Mouse (Mus musculus): ENCODE measurements around the gene Tmem107. TPM values are rescaled to one million over a fixed set of nuclear protein-coding genes. Genes with fewer than 3 reads are reported as not detected.
A peak's percentile ranks its signal among the peaks of the same experiment; 100 is the strongest.

Gene Tmem107
- total RNA-seq, 2 experiments from 2014 or later = 5.2 to 5.4 TPM

- DNase-seq = peak; percentile 76 to 84
- intact Hi-C loops (cut with DNase I) = no loop called here
Observed at GRCm38 (mm10) chr11:69073065-69073888, 2.7 kb downstream of the Tmem107 start.

- intact Hi-C loops (cut with DNase I) = no loop called here
- no peak for DNase-seq
Observed at GRCm38 (mm10) chr11:69073951-69074775, 3.6 kb downstream of the Tmem107 start.

GRCm38 (mm10) chr11:69074776-69075069, 4.1 kb downstream of the Tmem107 start:
- DNase-seq = no peak
- intact Hi-C loops (cut with DNase I) = no loop called here

- no peak for DNase-seq
Observed at GRCm38 (mm10) chr11:69075764-69076479, 5.3 kb downstream of the Tmem107 start.

GRCm38 (mm10) chr11:69076572-69076971, 6.0 kb downstream of the Tmem107 start:
- intact Hi-C loops (cut with DNase I) = no loop called here
- DNase-seq = no peak

More at GRCm38 (mm10) chr11:69075764-69076479, 5.3 kb downstream of the Tmem107 start:
- intact Hi-C loops (cut with DNase I) = no loop called here

- intact Hi-C loops (cut with DNase I) = no loop called here
- no peak for DNase-seq
Observed at GRCm38 (mm10) chr11:69077316-69077715, 6.7 kb downstream of the Tmem107 start.

GRCm38 (mm10) chr11:69078041-69078440, 7.4 kb downstream of the Tmem107 start:
- intact Hi-C loops (cut with DNase I) = no loop called here
- no peak for DNase-seq

GRCm38 (mm10) chr11:69078805-69079438, 8.3 kb downstream of the Tmem107 start:
- no peak for DNase-seq
- intact Hi-C loops (cut with DNase I) = loop anchor here (1.0 kb wide), 1 partner anchor 8 kb away; no protein-coding TSS in a partner anchor

- intact Hi-C loops (cut with DNase I) = no loop called here
- no peak for DNase-seq
Observed at GRCm38 (mm10) chr11:69080102-69080854, 9.7 kb downstream of the Tmem107 start.

GRCm38 (mm10) chr11:69080855-69081222, 10.2 kb downstream of the Tmem107 start:
- intact Hi-C loops (cut with DNase I) = no loop called here
- DNase-seq = no peak

GRCm38 (mm10) chr11:69081613-69082012, 11.0 kb downstream of the Tmem107 start:
- no peak for DNase-seq
- intact Hi-C loops (cut with DNase I) = no loop called here

GRCm38 (mm10) chr11:69085608-69086007, 15.0 kb downstream of the Tmem107 start:
- intact Hi-C loops (cut with DNase I) = no loop called here
- DNase-seq = no peak

- DNase-seq = peak in 1 of 2 experiments; percentile 39
- intact Hi-C loops (cut with DNase I) = no loop called here
Observed at GRCm38 (mm10) chr11:69086390-69086789, 15.8 kb downstream of the Tmem107 start.

- intact Hi-C loops (cut with DNase I) = no loop called here
- no peak for DNase-seq
Observed at GRCm38 (mm10) chr11:69087082-69087481, 16.5 kb downstream of the Tmem107 start.

GRCm38 (mm10) chr11:69087597-69087996, 17.0 kb downstream of the Tmem107 start:
- intact Hi-C loops (cut with DNase I) = no loop called here
- DNase-seq = no peak

- DNase-seq = peak; percentile 94 to 96
- intact Hi-C loops (cut with DNase I) = loop anchor here (2.0 kb wide), 1 partner anchor 17 kb away; the partner anchor contains the start of gene Tmem107
Observed at GRCm38 (mm10) chr11:69088103-69088855, 17.7 kb downstream of the Tmem107 start, which contains the start of gene Vamp2. Gene Vamp2, plus strand, starts transcription at chr11:69088490.

GRCm38 (mm10) chr11:69088856-69089615, 18.4 kb downstream of the Tmem107 start:
- no peak for DNase-seq

More at GRCm38 (mm10) chr11:69088856-69089615, 18.4 kb downstream of the Tmem107 start:
- intact Hi-C loops (cut with DNase I) = loop anchor here (2.0 kb wide), 1 partner anchor 18 kb away; the partner anchor contains the start of gene Tmem107

All from heart, postnatal 14 days (tissue).